Mouse (Mus musculus) kidney, postnatal 0 days (tissue): ENCODE measurements around the gene Myh3. TPM values are rescaled to one million over a fixed set of nuclear protein-coding genes. Genes with fewer than 3 reads are reported as not detected.
"Not testable (repeated sequence)": the region's sequence is repeated elsewhere in the genome, so short reads cannot be mapped to it uniquely, and the experiment has no call there.

Source experiments
- ATAC-seq: fragments of 200-750 bp; cut with Nextera tagmentation; replicated peaks from 2 replicates; pipeline ENCODE4 v1.8.0; 2017; ENCODE audit warnings: low read depth, moderate number of reproducible peaks, moderate TSS enrichment, moderate library complexity; ENCODE audit not compliant: low FRiP score
- DNase-seq: peaks from one replicate; pipeline ENCODE4 v3.0.0-alpha.2; 2016; ENCODE audit warnings: low spot score
- H3K27ac ChIP-seq: fragments of 300-500 bp; sonication (generic); 2 replicates; pipeline ENCODE4 v1.5.1; 2014; ENCODE audit warnings: mild to moderate bottlenecking
- H3K27me3 ChIP-seq: fragments of 300-500 bp; sonication (generic); 2 replicates; pipeline ENCODE4 v1.6.1; 2014; ENCODE audit warnings: low read length, mixed read lengths; ENCODE audit not compliant: insufficient read depth
- H3K36me3 ChIP-seq: fragments of 300-500 bp; sonication (generic); 2 replicates; pipeline ENCODE4 v1.6.1; 2014; ENCODE audit warnings: low read length, mixed read lengths; ENCODE audit not compliant: insufficient read depth
- H3K4me1 ChIP-seq: fragments of 300-500 bp; sonication (generic); replicated peaks from 2 replicates; pipeline ENCODE4 v1.6.1; 2014; ENCODE audit warnings: antibody characterized with exemption, low read length, mixed read lengths; ENCODE audit not compliant: insufficient read depth
- H3K4me2 ChIP-seq: fragments of 300-500 bp; sonication (generic); 2 replicates; pipeline ENCODE4 v1.6.1; 2014; ENCODE audit warnings: mild to moderate bottlenecking, low read length, moderate library complexity, mixed read lengths
- H3K4me3 ChIP-seq: fragments of 300-500 bp; sonication (generic); replicated peaks from 2 replicates; pipeline ENCODE4 v1.5.1; 2014; ENCODE audit warnings: low read depth, low read length
- H3K9ac ChIP-seq: fragments of 300-500 bp; sonication (generic); 2 replicates; pipeline ENCODE4 v1.6.1; 2014; ENCODE audit warnings: low read depth, low read length
- H3K9me3 ChIP-seq: fragments of 300-500 bp; sonication (generic); replicated peaks from 2 replicates; pipeline ENCODE4 v1.6.1; 2016; ENCODE audit warnings: low read length, inconsistent platforms, mixed read lengths
- CTCF ChIP-seq: IDR thresholded peaks from 2 replicates; pipeline ENCODE4 v1.5.1; 2016; ENCODE audit warnings: antibody characterized with exemption, low read depth, mild to moderate bottlenecking, moderate library complexity
- WGBS: fragments of 180-500 bp; shearing (Covaris S2); extraction: QIAGEN DNeasy Blood & Tissue Kit; methylation state at CpG from one replicate; pipeline ENCODE4 v1.1.7; 2014; 5-methylcytosine and 5-hydroxymethylcytosine counted together
- polyA plus RNA-seq: library from polyadenylated mRNA; unstranded; fragments of >200 nt; fragmentation: Nextera tagmentation; extraction: Ambion mirVana; gene quantifications from 2 replicates; pipeline ENCODE4 v1.2.1, GENCODE M21; 2015

The Myh3 gene
- polyA plus RNA-seq, 1 experiment from 2014 or later, result 0.01 TPM

- Histone ChIP-seq H3K36me3 (no peaks in the 10 kb centered on the region), H3K4me3 (no peak overlapping the region), H3K27ac (no peak overlapping the region), H3K4me2 (no peak overlapping the region), H3K9me3 (no peaks in the 10 kb centered on the region), H3K4me1 (no peaks in the 10 kb centered on the region), H3K27me3 (0 out of 2 replicates have a peak, but pooled peaks cover 3% of the 10 kb centered on the region), H3K9ac (no peak overlapping the region)
- no peak for TF ChIP-seq CTCF
- DNase-seq (no peak), ATAC-seq (no peak)
- 48% methylated on average over 9 of the region's 9 CpGs for WGBS
Measured at GRCm38 (mm10) chr11:67086467-67087164, 8.5 kb downstream of the Myh3 start.

GRCm38 (mm10) chr11:67087225-67087624 is 9.1 kb downstream of the Myh3 start:
- Histone ChIP-seq H3K4me1 (no peaks in the 10 kb centered on the region), H3K27me3 (0 out of 2 replicates have a peak, but pooled peaks cover 3% of the 10 kb centered on the region), H3K9ac (no peak overlapping the region), H3K4me2 (no peak overlapping the region), H3K4me3 (no peak overlapping the region), H3K9me3 (no peaks in the 10 kb centered on the region), H3K27ac (no peak overlapping the region), H3K36me3 (no peaks in the 10 kb centered on the region)
- TF ChIP-seq CTCF, result no peak
- ATAC-seq (no peak), DNase-seq (no peak)
- WGBS, result 79% methylated on average over 12 of the region's 12 CpGs

- H3K9me3 ChIP-seq, H3K9ac ChIP-seq, H3K27me3 ChIP-seq, DNase-seq, H3K27ac ChIP-seq, H3K36me3 ChIP-seq, H3K4me3 ChIP-seq, H3K4me2 ChIP-seq, H3K4me1 ChIP-seq, ATAC-seq: not testable (repeated sequence)
- 82% methylated on average over 12 of the region's 12 CpGs for WGBS
Measured at GRCm38 (mm10) chr11:67092354-67092753, 14.3 kb downstream of the Myh3 start.

GRCm38 (mm10) chr11:67093201-67093600 is 15.1 kb downstream of the Myh3 start:
- no peaks in the 10 kb centered on the region for H3K27me3 ChIP-seq
- DNase-seq (no peak), ATAC-seq (no peak)
- H3K36me3 ChIP-seq, result no peaks in the 10 kb centered on the region
- no peaks in the 10 kb centered on the region for H3K4me1 ChIP-seq
- no peaks in the 10 kb centered on the region for H3K9me3 ChIP-seq
- TF ChIP-seq CTCF, result no peak
- no peak overlapping the region for H3K9ac ChIP-seq
- no peak overlapping the region for H3K4me2 ChIP-seq
- no peak overlapping the region for H3K27ac ChIP-seq
- WGBS, result 74% methylated on average over 9 of the region's 9 CpGs
- no peak overlapping the region for H3K4me3 ChIP-seq

GRCm38 (mm10) chr11:67093652-67094051 is 15.6 kb downstream of the Myh3 start:
- Histone ChIP-seq H3K4me2 (no peak overlapping the region), H3K36me3 (no peaks in the 10 kb centered on the region), H3K27ac (no peak overlapping the region), H3K9me3 (no peaks in the 10 kb centered on the region), H3K4me1 (no peaks in the 10 kb centered on the region), H3K4me3 (no peak overlapping the region), H3K27me3 (no peaks in the 10 kb centered on the region), H3K9ac (no peak overlapping the region)
- DNase-seq, result no peak
- no peak for ATAC-seq
- 97% methylated on average over 5 of the region's 5 CpGs for WGBS
- TF ChIP-seq CTCF, result no peak

GRCm38 (mm10) chr11:67094470-67094869 is 16.4 kb downstream of the Myh3 start:
- WGBS, result 75% methylated on average over 29 of the region's 29 CpGs
- H3K9ac ChIP-seq, result no peak overlapping the region
- H3K27ac ChIP-seq, result no peak overlapping the region
- H3K36me3 ChIP-seq, result no peaks in the 10 kb centered on the region
- no peak for DNase-seq
- H3K27me3 ChIP-seq, result no peaks in the 10 kb centered on the region
- H3K4me2 ChIP-seq, result no peak overlapping the region
- H3K9me3 ChIP-seq, result no peaks in the 10 kb centered on the region
- TF ChIP-seq CTCF, result no peak
- no peak overlapping the region for H3K4me3 ChIP-seq
- no peak for ATAC-seq
- no peaks in the 10 kb centered on the region for H3K4me1 ChIP-seq

- 92% methylated on average over 10 of the region's 10 CpGs for WGBS
- TF ChIP-seq CTCF, result no peak
- Histone ChIP-seq H3K36me3 (no peaks in the 10 kb centered on the region), H3K4me2 (no peak overlapping the region), H3K4me1 (no peaks in the 10 kb centered on the region), H3K9ac (no peak overlapping the region), H3K27ac (no peak overlapping the region), H3K9me3 (no peaks in the 10 kb centered on the region), H3K27me3 (no peaks in the 10 kb centered on the region), H3K4me3 (no peak overlapping the region)
- no peak for DNase-seq
- ATAC-seq, result no peak
Measured at GRCm38 (mm10) chr11:67097709-67098108, 19.6 kb downstream of the Myh3 start.
